In genomic region chr14:18669301-18669935, GRCm38 (mm10) we compare ENCODE assay signal across 25 mouse cellular contexts.
DNase-seq lines count a peak whose midpoint lies in the region; ATAC-seq lines count a peak whose summit lies in the region.
"Had no signal": no experiment of that assay in that cellular context is flagged by ENCODE, and none has a peak within 500 bp of the region (broad histone marks: within the 10 kb centered on the region; RNA-seq: fewer than 3 reads in every experiment).

No protein-coding gene starts in this region.

- no peaks in the 10 kb centered on the region for H3K27me3 ChIP-seq in forebrain, embryonic 13.5 days
- no peaks in the 10 kb centered on the region for H3K27me3 ChIP-seq in forebrain, embryonic 11.5 days (ENCODE audit: control insufficient read depth, insufficient read depth, low read length)
- no peaks in the 10 kb centered on the region for H3K27me3 ChIP-seq in kidney, embryonic 16.5 days (ENCODE audit: insufficient read depth, low read length)
- H3K27me3 ChIP-seq in midbrain, embryonic 13.5 days = no peaks in the 10 kb centered on the region
- no peaks in the 10 kb centered on the region for H3K27me3 ChIP-seq in midbrain, embryonic 14.5 days (ENCODE audit: control insufficient read depth, insufficient read depth, low read length)
- no peaks in the 10 kb centered on the region for H3K27me3 ChIP-seq in neural tube, embryonic 15.5 days (replicated peaks)
- H3K27me3 ChIP-seq: heart, embryonic 15.5 days; limb, embryonic 15.5 days; neural tube, embryonic 13.5 days had no signal

- H3K27ac ChIP-seq in forebrain, embryonic 13.5 days = no peak overlapping the region; the same call in 1 of the 2 replicates
- H3K27ac ChIP-seq in forebrain, embryonic 11.5 days (ENCODE audit: low read depth, low read length) = no peak overlapping the region
- no peak overlapping the region for H3K27ac ChIP-seq in kidney, embryonic 16.5 days (ENCODE audit: low read length)
- no peak overlapping the region for H3K27ac ChIP-seq in midbrain, embryonic 13.5 days
- H3K27ac ChIP-seq in midbrain, embryonic 14.5 days (replicated peaks; ENCODE audit: low read depth, low read length) = no peak overlapping the region
- H3K27ac ChIP-seq in neural tube, embryonic 15.5 days (replicated peaks) = no peak overlapping the region
- H3K27ac ChIP-seq: embryonic facial prominence, embryonic 10.5 days; gastrocnemius, adult 2 months; heart, embryonic 15.5 days; hindbrain, postnatal 0 days; limb, embryonic 15.5 days; liver, embryonic 14.5 days; neural tube, embryonic 13.5 days; stomach, postnatal 0 days had no signal

- no peak overlapping the region for H3K9ac ChIP-seq in forebrain, embryonic 13.5 days
- H3K9ac ChIP-seq in forebrain, embryonic 11.5 days (ENCODE audit: low read length) = no peak overlapping the region
- H3K9ac ChIP-seq in kidney, embryonic 16.5 days (replicated peaks; ENCODE audit: low read length) = no peak overlapping the region
- no peak overlapping the region for H3K9ac ChIP-seq in midbrain, embryonic 13.5 days (replicated peaks)
- no peak overlapping the region for H3K9ac ChIP-seq in midbrain, embryonic 14.5 days (replicated peaks; ENCODE audit: low read length)
- no peak overlapping the region for H3K9ac ChIP-seq in neural tube, embryonic 15.5 days (replicated peaks)
- H3K9ac ChIP-seq: heart, embryonic 15.5 days; limb, embryonic 15.5 days; liver, embryonic 14.5 days; lung, embryonic 14.5 days; neural tube, embryonic 13.5 days had no signal

- ATAC-seq in forebrain, embryonic 13.5 days = peak; percentile 51; the same call in 1 of the 2 replicates
- ATAC-seq in forebrain, embryonic 11.5 days (replicated peaks; ENCODE audit: low FRiP score) = no peak
- ATAC-seq in kidney, embryonic 16.5 days (ENCODE audit: low FRiP score, low TSS enrichment) = 0 out of 2 replicates have a peak, but pooled peaks have one; percentile 49
- peak; percentile 74 for ATAC-seq in midbrain, embryonic 13.5 days
- no peak for ATAC-seq in midbrain, embryonic 14.5 days (ENCODE audit: low FRiP score, low TSS enrichment)
- no peak for ATAC-seq in neural tube, embryonic 15.5 days (ENCODE audit: low FRiP score)
- ATAC-seq: CD4-positive, CD25-positive, alpha-beta regulatory T cell, adult 4 months; hindbrain, postnatal 0 days; intestine, embryonic 16.5 days had no signal

- no peaks in the 10 kb centered on the region for H3K4me1 ChIP-seq in forebrain, embryonic 13.5 days
- no peaks in the 10 kb centered on the region for H3K4me1 ChIP-seq in forebrain, embryonic 11.5 days (replicated peaks; ENCODE audit: control insufficient read depth, insufficient read depth, low read length)
- 0 out of 2 replicates have a peak, but pooled peaks cover 3% of the 10 kb centered on the region for H3K4me1 ChIP-seq in kidney, embryonic 16.5 days (ENCODE audit: insufficient read depth, low read length)
- H3K4me1 ChIP-seq in midbrain, embryonic 13.5 days (replicated peaks) = no peaks in the 10 kb centered on the region
- no peaks in the 10 kb centered on the region for H3K4me1 ChIP-seq in midbrain, embryonic 14.5 days (ENCODE audit: control insufficient read depth, insufficient read depth, low read length)
- H3K4me1 ChIP-seq in neural tube, embryonic 15.5 days = no peaks in the 10 kb centered on the region
- H3K4me1 ChIP-seq: embryonic facial prominence, embryonic 10.5 days; neural tube, embryonic 13.5 days had no signal

- H3K9me3 ChIP-seq in forebrain, embryonic 13.5 days (replicated peaks) = no peaks in the 10 kb centered on the region
- H3K9me3 ChIP-seq in forebrain, embryonic 11.5 days (ENCODE audit: control insufficient read depth, low read length) = no peaks in the 10 kb centered on the region
- H3K9me3 ChIP-seq in kidney, embryonic 16.5 days (ENCODE audit: low read length) = no peaks in the 10 kb centered on the region; the same call in 1 of the 2 replicates
- H3K9me3 ChIP-seq in midbrain, embryonic 13.5 days = no peaks in the 10 kb centered on the region
- no peaks in the 10 kb centered on the region for H3K9me3 ChIP-seq in midbrain, embryonic 14.5 days (ENCODE audit: control insufficient read depth, low read length)
- no peaks in the 10 kb centered on the region for H3K9me3 ChIP-seq in neural tube, embryonic 15.5 days (replicated peaks)
- H3K9me3 ChIP-seq: embryonic facial prominence, embryonic 10.5 days; heart, embryonic 15.5 days; limb, embryonic 15.5 days; neural tube, embryonic 13.5 days had no signal

- no peak overlapping the region for H3K4me3 ChIP-seq in forebrain, embryonic 13.5 days
- H3K4me3 ChIP-seq in forebrain, embryonic 11.5 days (ENCODE audit: low read depth, low read length) = no peak overlapping the region
- H3K4me3 ChIP-seq in kidney, embryonic 16.5 days (ENCODE audit: low read length) = no peak overlapping the region
- H3K4me3 ChIP-seq in midbrain, embryonic 13.5 days (replicated peaks) = no peak overlapping the region
- no peak overlapping the region for H3K4me3 ChIP-seq in midbrain, embryonic 14.5 days (replicated peaks; ENCODE audit: low read depth, low read length)
- no peak overlapping the region for H3K4me3 ChIP-seq in neural tube, embryonic 15.5 days (replicated peaks)
- H3K4me3 ChIP-seq: embryonic facial prominence, embryonic 10.5 days; gastrocnemius, adult 2 months; heart, embryonic 15.5 days; limb, embryonic 15.5 days; neural tube, embryonic 13.5 days had no signal

- DNase-seq in forebrain, embryonic 11.5 days (ENCODE audit: low spot score) = no peak
- no peak for DNase-seq in kidney, adult 11 months
- DNase-seq in midbrain, embryonic 14.5 days = no peak
- DNase-seq in retina, postnatal 1 day = peak; percentile 73
- DNase-seq: cerebellum, adult 18-20 months; gastrocnemius, adult 2 months; heart, postnatal 36 days; kidney, postnatal 25 days; layer of hippocampus, postnatal 36 days; lung, embryonic 14.5 days; thymus, adult 2 months; thymus, postnatal 4 days had no signal

- 60% methylated on average over 2 of the region's 2 CpGs for WGBS in forebrain, embryonic 13.5 days
- WGBS in forebrain, embryonic 11.5 days = 68% methylated on average over 2 of the region's 2 CpGs
- WGBS in kidney, embryonic 16.5 days = 73% methylated on average over 2 of the region's 2 CpGs
- 60% methylated on average over 2 of the region's 2 CpGs for WGBS in midbrain, embryonic 13.5 days
- 44% methylated on average over 2 of the region's 2 CpGs for WGBS in midbrain, embryonic 14.5 days
- WGBS in neural tube, embryonic 15.5 days = 59% methylated on average over 2 of the region's 2 CpGs

- H3K36me3 ChIP-seq in forebrain, embryonic 13.5 days (ENCODE audit: poor library complexity, severe bottlenecking) = no peaks in the 10 kb centered on the region
- H3K36me3 ChIP-seq in forebrain, embryonic 11.5 days (ENCODE audit: control insufficient read depth, insufficient read depth, low read length) = no peaks in the 10 kb centered on the region
- no peaks in the 10 kb centered on the region for H3K36me3 ChIP-seq in kidney, embryonic 16.5 days (ENCODE audit: insufficient read depth, low read length)
- H3K36me3 ChIP-seq in midbrain, embryonic 13.5 days = no peaks in the 10 kb centered on the region
- no peaks in the 10 kb centered on the region for H3K36me3 ChIP-seq in midbrain, embryonic 14.5 days (ENCODE audit: control insufficient read depth, insufficient read depth, low read length)
- no peaks in the 10 kb centered on the region for H3K36me3 ChIP-seq in neural tube, embryonic 15.5 days
- H3K36me3 ChIP-seq: embryonic facial prominence, embryonic 10.5 days; heart, embryonic 15.5 days; limb, embryonic 15.5 days; neural tube, embryonic 13.5 days had no signal

- H3K4me2 ChIP-seq in forebrain, embryonic 13.5 days = no peak overlapping the region
- no peak overlapping the region for H3K4me2 ChIP-seq in forebrain, embryonic 11.5 days (ENCODE audit: low read depth, low read length, severe bottlenecking)
- no peak overlapping the region for H3K4me2 ChIP-seq in kidney, embryonic 16.5 days (replicated peaks; ENCODE audit: low read depth, low read length)
- H3K4me2 ChIP-seq in midbrain, embryonic 13.5 days (replicated peaks) = no peak overlapping the region
- no peak overlapping the region for H3K4me2 ChIP-seq in midbrain, embryonic 14.5 days (ENCODE audit: low read length)
- H3K4me2 ChIP-seq in neural tube, embryonic 15.5 days = no peak overlapping the region
- H3K4me2 ChIP-seq: heart, embryonic 15.5 days; limb, embryonic 15.5 days; lung, embryonic 14.5 days; neural tube, embryonic 13.5 days had no signal

Comparison
In these comparisons a context has a peak if more than half of its experiments do, and no peak if none do; other contexts are left out.
1. ATAC-seq: peak in forebrain, embryonic 13.5 days (single experiment), kidney, embryonic 16.5 days (single experiment) and midbrain, embryonic 13.5 days (single experiment); none in forebrain, embryonic 11.5 days (single experiment), midbrain, embryonic 14.5 days (single experiment) and neural tube, embryonic 15.5 days (single experiment).